Mouse (Mus musculus): ENCODE data around the gene Top2a.
A peak's percentile ranks its signal among the peaks of the same experiment; 100 is the strongest.

The Top2a gene

DNA sequence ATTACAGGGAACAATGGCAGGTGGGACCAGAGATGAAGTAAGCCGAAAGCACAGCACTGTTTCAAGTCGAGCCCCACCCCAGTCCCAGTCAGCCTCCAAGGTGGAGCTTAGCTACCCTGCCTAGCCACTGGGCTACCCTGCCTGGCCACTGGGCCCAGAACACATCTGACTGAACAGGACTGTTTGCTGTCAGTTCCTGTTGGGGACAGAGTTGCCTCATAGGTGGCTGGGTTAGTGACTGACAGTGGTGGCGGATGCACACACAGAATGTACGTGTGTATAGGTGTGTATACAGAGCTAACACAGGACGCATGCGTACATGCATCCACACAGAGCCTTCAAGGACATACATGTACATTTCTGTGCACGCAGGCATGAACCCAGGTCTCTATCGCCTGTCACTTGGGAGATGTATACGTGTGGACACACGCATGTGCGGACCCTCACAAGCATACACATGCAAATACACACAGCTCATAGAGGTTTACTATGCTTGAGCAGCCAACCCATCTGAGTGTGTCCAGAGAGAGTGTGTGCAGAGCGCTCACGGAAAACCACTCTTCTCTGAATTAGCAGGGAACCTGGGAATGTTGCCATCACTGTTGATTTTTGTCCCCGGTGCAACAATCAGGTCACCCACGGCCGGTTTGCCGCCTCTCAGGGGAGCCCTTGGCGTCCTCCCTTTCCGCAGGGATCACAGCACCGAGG, 42.5 kb downstream of the Top2a start:
- DNase-seq, result no peak

DNA sequence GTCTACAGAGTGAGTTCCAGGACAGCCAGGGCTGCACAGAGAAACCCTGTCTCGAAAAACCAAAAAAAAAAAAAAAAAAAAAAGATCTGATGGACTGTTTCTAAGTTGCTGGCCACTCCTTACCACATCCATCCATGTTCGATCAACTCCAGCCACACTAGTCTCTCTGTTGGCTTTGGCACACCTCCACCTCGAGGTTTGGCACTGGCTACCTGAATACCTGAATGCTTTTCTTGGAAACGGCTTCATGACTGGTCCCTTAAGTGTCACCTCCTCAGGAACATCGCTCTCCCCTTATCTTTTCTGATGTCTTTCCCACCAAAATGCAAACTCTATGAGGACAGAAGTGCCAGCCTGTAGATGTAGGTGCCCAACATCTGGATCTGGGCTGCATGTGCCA, 44.6 kb downstream of the Top2a start:
- DNase-seq, result no peak

DNA sequence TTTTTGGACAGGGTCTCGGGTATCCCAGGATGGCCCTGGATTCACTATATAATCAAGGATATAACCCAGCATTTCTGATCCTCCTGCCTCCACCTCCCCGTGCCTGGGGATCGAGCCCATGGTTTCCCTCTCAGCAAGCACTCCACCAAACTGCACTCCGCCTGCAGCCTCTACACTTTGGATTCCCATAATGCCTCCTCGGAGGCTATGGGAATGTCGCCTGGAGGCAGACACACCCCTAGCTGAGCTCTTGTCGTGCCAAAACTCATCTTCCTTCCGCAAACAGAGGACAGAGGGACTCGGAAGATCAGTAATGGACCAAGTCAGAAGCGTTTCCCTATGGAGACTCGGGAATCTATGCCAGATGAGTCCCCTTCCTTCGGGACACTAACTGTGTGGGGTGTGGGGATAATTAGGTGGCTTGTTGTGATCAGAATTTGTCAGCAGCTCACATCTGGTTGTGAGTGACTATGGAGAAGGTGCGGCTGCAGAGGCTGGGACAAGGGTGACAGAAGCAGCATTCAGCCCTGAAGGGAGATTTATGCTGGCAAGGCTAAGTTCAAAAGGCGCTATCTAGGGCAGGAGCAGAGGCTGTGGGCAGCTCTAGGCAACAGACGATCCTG, 45.4 kb downstream of the Top2a start:
- no peak for DNase-seq

DNA sequence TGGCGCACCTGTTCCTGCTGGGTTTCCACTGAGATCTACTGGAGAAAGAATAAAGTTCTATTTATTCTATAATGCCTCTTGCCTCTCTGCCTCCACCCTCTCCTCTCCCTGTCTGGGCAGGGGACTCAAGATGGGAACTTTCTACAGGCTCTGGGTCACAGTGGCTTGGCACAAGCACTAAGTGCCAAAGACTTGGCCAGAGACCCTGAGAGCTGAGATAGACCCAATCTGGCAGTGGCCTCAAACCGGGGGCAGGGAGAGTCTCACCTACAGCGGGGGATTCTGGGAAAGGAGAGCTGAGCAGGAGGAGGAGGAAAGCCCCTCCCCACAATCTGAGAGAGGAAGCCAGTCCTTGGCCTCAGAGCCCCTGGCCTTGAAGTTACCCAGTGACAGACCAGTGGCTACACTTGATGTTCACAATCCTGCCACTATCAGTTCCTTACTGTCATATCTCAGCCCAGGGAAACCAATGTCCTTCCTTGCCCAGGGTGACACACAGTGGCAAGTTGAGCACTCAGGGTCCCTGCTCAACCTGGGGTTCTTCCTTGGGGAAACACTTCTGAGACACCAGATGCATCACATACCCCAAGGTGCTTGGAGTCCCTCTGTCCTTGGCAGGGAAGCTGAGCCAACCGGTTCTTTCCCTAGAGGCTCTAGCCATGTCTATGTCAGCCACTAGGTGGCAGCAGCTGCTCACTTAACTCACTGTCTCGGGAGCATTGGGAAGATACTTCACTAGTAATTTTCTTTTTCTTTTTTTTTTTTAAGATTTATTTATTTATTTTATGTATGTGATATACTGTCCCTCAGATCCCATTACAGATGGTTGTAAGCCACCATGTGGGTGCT, 48.9 kb downstream of the Top2a start:
- DNase-seq, result peak; percentile 85

DNA sequence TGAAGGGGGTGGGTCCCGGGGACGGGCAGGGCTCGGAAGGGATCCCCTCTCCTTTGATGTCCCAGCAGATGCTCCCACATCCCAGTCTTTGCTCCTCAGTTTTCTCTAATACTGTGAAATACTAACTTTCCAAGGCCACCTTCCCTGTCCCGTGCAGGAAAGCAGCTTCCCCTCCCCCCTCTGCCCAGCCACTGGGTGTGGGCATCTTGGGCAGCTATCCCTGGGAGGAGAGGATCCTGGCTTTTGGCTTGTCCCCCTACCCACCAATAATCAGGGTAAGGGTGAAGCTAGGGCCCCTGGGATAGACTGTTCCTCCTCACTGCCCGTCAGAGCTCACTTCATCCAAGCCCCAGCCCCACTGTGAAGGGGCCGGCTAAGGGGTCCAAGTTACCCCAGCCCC, 49.8 kb downstream of the Top2a start:
- DNase-seq, result no peak

DNA sequence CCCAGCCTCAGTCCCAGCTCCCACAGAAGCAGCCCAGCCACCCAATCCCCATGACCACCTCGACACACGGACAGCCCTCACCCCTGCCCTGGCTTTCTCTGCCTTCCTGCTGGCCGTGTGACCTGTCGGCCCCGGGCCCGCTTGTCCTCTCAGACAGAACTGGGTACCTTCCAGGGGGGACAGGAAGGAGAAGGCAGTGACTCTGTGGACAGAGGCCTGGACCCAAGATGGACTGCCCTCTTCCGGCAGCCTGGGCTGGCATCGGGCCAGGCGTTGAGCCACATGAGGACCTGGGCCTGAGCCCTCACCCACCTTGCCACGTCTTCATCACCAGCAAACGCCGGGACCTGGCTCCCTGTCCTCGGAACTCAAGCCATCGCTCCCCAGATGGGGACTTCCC, 50.4 kb downstream of the Top2a start:
- DNase-seq, result no peak

DNA sequence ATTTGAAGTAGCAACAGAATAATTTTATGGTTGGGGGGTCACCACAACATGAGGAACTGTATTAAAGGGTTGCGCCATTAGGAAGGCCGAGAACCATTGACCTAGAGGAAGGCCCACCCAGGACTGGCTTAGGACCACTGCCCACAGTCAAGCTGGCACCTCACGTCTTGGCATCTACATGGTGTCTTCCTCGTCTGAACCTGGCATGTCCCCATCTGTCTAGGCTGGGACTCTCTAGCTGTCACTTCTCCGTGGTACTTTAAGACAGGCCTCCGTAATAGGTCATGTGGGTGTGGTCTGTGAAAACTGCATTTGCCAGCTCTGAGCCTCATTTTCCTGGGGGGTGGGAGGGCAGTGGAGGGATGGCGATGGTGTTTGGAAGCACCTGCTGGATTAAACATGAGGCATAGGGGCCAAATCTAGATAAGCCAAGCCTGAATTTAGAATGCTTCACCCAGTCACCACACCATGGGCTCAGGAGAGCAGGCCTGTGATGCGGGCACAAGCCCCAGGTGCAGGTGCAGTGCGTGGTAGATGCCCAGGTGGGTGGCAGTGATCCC, 51.1 kb downstream of the Top2a start:
- DNase-seq, result no peak

DNA sequence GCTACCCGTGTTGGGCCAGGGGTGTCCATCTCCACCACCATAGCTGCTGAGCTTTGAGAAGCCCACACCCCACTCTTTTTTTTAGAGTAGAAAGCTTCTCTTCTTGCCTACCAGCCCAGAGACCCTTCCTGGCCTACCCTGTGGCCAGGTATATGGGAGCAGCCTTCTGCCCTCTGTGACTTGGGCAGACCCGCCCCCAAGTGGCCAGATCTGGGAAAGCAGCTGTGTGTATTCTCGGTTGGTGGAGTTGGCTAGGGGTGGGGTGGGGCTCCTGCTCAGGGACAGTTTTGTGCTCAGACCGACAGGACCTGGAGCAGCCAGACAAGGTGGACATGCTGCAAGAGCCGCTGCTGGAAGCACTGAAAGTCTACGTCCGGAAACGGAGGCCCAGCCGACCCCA, 51.8 kb downstream of the Top2a start:
- DNase-seq, result peak; percentile 86

DNA sequence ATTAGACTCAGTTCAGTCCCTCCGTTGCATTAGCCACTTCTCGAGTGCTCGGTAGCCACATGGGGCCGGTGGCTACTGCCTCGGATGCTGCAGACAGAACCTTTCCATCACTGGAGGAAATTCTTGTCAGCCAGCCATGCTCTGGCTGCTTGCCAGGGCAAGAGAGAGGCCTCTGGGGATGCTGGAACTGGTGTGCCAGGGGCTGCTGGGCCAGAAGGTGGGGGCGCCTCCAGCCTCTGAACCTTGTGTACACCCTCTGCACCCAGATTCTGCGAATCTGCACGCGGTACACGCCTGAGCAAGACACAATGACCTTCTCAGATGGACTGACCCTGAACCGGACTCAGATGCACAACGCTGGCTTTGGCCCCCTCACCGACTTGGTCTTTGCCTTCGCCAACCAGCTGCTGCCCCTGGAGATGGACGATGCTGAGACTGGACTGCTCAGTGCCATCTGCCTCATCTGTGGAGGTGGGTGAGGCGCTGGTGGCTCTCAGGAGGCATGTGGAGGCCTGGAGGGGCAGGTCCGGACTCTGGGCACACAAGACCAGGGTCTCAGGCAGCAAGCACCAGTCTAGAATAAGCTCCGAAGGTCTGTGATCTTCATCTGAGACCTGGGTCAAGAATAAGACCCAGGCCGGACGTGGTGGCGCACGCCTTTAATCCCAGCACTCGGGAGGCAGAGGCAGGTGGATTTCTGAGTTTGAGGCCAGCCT, 52.5 kb downstream of the Top2a start:
- DNase-seq, result peak; percentile 35

DNA sequence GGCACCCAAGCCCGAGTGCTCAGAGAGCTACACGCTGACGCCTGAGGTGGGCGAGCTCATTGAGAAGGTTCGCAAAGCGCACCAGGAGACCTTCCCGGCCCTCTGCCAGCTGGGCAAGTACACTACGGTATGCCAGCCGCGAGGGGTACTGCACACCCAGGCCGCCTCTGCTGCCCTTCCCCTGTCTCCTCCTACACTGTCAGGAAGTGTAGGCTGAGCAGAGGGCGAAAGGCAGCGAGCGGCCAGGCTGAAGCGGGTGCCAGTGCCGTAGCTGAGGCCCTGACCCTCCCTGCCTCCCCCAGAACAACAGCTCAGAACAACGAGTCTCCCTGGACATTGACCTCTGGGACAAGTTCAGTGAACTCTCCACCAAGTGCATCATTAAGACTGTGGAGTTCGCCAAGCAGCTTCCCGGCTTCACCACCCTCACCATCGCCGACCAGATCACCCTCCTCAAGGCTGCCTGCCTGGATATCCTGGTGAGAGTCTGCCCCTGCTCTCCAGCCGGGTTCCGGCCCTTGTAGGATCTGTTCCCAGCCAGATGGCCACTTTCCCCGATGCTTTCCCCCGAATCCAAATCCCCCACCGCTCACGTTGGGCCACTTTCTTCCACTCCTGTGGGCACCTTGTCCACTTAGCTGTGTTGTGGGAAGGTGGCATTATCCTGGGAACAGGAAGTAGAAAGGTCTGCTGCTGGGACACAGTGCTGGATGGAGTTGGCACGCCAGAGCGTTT, 53.6 kb downstream of the Top2a start:
- DNase-seq, result peak; percentile 32

DNA sequence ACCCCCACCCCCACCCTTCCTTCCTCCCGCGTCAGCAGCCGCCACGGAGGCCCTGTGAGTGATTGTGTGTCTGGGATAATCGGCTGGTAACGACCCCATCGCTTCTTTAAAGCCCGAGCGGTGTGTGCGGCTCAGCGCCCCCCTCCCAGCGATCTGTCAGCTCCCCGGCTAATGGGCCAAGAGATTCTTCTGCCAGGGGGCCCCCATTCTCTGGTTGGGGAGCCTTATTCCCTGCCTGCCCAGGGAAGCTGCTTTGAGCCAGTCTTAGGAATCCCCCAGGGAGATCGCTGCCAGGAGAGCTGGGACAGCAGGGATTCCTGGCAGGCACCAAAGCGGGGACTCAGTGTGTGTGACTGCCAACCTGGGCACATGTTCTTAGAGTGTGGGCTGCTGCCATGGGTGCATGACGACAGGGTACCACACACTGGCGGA, 54.5 kb downstream of the Top2a start:
- DNase-seq, result peak; percentile 77

DNA sequence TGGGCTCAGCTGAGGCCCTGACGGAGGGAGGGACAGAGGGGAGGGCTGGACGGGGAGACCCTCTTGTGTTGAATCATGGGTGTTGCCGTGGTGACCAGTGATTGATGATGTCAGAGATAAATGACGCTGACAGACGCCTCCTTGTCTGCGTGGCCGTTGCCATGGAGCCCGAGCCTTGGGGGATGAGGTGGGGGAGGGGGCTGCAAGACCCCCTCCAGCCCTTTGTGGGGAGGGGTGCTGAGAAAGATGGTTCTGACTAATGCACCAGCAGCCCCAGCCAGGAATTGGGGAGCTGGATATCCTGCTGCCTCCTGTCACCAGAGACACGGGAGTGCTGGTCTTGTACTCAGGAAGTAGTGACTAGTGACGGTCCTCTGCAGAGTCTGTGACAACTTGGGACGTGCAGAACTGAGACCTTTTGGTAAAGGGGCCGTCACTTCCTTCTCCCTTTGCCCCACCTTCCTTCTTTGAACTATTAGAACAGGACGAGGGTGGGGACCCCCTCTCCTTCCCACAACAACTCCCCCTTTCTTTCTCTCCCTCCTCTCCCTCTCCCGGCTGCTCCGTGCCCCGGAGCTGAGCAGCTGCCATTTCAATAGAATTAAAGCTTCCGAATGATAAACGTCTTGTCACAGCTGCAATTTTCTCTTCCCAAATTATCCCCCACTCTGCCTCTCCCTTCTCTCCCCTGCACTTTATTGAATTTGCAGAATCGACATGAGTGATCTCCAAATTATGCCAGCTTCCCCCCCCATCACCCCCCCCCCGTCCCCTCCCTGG, 55.1 kb downstream of the Top2a start:
- peak; percentile 90 for DNase-seq

DNA sequence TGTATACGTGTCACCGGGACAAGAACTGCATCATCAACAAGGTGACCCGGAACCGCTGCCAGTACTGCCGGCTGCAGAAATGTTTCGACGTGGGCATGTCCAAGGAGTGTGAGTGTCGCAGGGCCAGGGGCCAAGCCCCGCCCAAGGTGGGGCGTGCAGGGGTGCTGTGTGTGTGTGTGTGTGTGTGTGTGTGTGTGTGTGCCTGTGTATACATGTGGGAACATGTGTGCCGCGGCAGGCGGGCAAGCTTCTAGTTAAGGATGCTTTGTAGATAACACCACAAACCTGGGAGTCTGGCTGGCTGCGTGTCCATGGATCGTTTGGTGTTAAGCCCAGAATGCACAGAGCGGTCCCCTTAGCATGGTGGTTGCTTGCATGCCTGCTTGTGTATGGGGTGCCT, 55.9 kb downstream of the Top2a start:
- no peak for DNase-seq

DNA sequence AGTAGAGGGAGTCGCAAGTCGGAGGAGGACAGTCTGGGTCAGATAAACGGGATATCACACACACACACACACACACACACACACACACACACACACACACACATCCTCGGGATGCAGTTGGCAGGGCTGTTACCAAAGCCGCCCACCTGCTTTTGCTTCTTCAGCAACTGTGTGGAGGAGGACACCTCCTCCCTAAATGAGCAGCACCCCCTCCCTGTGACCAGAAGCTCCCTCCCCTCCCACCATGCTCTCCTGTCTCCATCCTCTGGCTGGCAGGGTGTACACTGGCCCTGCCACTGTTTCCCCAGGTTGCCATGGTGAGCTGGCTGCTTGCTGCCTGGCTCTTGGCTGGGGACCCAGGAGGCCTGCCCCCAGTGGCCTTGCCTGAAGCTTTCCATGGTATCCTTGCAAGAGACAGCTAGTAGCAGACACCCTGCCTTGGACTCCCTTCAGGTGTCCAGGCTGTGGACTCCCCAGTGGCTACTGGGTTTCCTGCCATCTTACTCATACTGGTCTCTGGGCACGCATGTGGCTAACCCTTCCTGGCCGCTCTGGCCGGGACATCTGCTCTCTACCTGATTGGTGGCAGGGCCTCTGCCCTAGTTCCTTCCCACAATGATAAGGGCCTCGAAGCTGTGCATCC, 57.4 kb downstream of the Top2a start:
- DNase-seq, result peak; percentile 67

DNA sequence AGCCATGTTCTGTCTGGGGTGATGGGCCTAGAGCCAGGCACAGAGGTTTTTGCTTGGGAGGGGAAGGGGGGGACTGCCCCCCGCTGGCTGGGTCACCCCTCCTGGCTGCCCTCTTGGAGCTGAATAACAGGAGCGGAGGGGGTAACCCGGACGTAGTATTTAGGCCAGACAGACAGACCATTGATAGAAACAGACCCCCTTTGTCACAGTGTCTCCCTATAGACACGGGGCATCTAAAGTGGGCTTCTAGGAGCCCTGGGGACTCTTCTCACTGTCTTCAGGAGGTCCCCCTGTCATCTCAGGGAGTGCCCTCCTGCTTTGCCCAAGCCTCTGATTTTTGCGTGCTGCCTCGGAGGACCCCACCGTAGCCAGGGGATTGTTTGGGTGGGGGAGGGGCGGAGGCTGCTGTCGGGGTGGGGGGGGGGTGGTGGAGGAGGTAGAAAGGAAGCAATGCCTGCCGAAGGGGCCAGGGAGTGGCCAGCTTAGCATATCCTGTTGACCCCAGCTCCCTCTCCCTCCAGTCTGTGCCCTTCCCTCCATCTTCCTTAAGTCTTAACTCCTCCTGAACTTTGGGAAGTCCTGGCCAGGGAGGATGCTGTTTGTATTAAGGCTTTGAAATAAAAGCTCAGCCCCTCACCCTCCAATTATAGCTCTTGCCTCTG, 58.4 kb downstream of the Top2a start:
- DNase-seq, result peak; percentile 62

DNA sequence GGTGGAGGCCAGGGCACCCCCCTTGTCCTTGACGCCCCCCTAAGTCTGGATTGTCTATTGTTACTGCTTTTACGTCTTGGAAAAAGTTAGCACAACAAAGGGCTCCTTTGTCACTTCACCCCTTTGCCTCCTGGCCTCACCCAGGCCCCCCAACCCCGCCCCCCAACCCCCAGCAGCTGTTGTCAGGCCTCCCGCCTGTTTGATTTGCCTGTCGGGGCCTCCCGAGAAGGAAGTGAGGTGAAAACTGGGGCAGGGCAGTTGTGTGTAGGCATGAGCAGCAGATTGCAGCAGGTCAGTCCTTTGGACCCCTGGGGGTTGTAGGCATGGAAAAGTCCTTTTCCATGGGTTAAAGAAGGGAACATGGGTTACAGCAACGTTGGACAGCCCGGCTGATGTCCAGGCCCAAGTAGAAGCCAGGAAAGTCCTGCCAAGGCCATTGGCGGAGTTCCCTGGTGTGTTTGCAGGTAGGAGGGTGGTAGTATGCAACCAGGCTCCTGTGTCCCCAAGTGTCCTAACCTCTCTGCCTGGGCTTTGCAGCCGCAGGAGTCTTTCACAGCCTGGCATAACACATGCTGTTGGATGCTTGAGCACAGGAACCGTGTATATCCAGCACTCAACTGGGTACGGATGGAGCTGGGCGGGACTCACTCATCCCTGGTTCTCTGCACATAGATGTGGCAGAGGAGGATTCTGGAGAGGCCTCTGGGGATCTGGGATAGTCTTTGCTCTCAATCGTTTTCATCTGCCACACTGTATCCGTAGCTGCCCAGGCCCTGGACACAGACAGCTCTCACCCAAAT, 59.2 kb downstream of the Top2a start:
- peak; percentile 59 for DNase-seq

DNA sequence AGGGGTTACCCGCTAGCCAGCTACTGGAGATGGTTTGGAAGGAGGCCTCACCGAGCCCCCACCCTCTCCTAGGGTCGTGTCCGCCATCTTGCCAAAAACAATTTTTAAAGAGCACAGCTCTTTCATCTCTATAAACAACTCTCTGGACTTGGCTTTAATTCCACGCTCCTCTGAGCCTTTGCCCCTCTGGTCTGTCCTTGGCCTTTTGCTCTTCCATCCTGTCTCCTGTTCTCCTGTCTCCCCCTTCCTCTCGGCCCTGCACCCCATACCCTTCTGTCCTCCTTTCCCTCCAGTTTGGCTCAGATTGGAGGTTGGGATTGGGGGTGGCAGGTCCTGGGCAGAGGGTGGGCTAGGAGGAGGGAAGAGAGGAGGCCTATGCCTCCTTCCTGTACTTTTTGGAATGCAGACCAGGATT, 59.8 kb downstream of the Top2a start:
- DNase-seq, result no peak

DNA sequence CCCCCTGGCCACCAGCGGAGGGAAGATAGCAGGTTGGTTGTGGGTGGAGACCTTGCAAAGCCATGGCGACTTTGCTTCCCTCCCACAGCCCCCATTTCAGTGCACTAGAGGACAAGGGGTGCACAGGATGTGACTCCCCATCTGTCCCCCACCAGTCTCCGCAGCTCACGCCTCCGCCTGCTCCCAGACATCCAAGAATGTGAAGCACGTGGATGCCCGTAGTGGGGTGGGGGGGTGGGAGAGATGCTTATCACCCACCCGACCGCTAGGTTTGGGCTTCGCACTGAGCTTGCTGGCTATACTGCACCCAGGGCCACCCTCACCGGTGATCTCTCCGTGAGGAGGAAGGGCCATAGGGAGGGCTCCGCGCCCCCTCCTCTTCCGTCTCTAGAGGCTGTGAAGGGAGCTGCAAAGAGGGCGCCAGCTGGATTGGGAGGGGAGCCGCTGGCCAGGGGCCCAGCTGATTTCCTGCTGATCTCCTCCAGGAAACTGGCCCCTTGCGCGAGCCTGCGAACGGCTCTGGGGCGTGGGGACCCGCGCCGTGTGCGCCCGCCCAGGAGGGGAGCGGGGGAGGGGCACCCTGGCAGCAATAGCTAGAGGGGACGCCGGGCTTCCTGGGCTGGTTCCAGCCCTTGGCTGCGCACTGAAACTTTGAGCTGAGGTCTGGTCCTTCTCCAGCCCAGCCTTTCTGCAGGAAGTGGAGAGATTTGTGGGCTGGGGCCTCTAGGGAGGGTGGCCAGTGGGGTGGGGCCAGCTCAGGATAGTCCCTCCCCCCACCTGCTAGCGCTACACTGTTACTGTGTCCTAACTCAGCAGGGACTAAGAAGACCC, 60.6 kb downstream of the Top2a start:
- DNase-seq, result peak; percentile 82

Data from embryo, embryonic 11 days (tissue).